Mouse (Mus musculus): ENCODE measurements at regions not wholly inside any gene's neighbourhood (a gene's known extent, or its start where the extent isn't known, plus 50 kb on each side); places are given as distances from the start of the nearest gene placed in this dataset.

- Histone ChIP-seq H3K36me3 (ENCODE audit: control insufficient read depth, insufficient read depth, low read length, poor library complexity, severe bottlenecking) (no peaks in the 10 kb centered on the region), H3K27me3 (ENCODE audit: control insufficient read depth, insufficient read depth, low read length, poor library complexity, severe bottlenecking) (no peaks in the 10 kb centered on the region)
- no peak for DNase-seq (ENCODE audit: low read depth, low spot score)
Observed at GRCm38 (mm10) chr11:113122137-113122536, 340.1 kb downstream of the Sox9 start.

- no peaks in the 10 kb centered on the region for H3K27me3 ChIP-seq (ENCODE audit: control insufficient read depth, insufficient read depth, low read length, poor library complexity, severe bottlenecking)
- no peak for DNase-seq (ENCODE audit: low read depth, low spot score)
- no peaks in the 10 kb centered on the region for H3K36me3 ChIP-seq (ENCODE audit: control insufficient read depth, insufficient read depth, low read length, poor library complexity, severe bottlenecking)
Observed at GRCm38 (mm10) chr11:113122964-113123363, 340.9 kb downstream of the Sox9 start.

- H3K27me3 ChIP-seq (ENCODE audit: control insufficient read depth, insufficient read depth, low read length, poor library complexity, severe bottlenecking), result no peaks in the 10 kb centered on the region
- H3K36me3 ChIP-seq (ENCODE audit: control insufficient read depth, insufficient read depth, low read length, poor library complexity, severe bottlenecking), result no peaks in the 10 kb centered on the region
- DNase-seq (ENCODE audit: low read depth, low spot score), result no peak
Observed at GRCm38 (mm10) chr11:113125832-113126231, 343.8 kb downstream of the Sox9 start.

- Histone ChIP-seq H3K27me3 (ENCODE audit: control insufficient read depth, insufficient read depth, low read length, poor library complexity, severe bottlenecking) (no peaks in the 10 kb centered on the region), H3K36me3 (ENCODE audit: control insufficient read depth, insufficient read depth, low read length, poor library complexity, severe bottlenecking) (no peaks in the 10 kb centered on the region)
- no peak for DNase-seq (ENCODE audit: low read depth, low spot score)
Observed at GRCm38 (mm10) chr11:113129192-113129591, 347.2 kb downstream of the Sox9 start.

- no peaks in the 10 kb centered on the region for H3K36me3 ChIP-seq (ENCODE audit: control insufficient read depth, insufficient read depth, low read length, poor library complexity, severe bottlenecking)
- no peak for DNase-seq (ENCODE audit: low read depth, low spot score)
- no peaks in the 10 kb centered on the region for H3K27me3 ChIP-seq (ENCODE audit: control insufficient read depth, insufficient read depth, low read length, poor library complexity, severe bottlenecking)
Observed at GRCm38 (mm10) chr11:113129975-113130374, 348.0 kb downstream of the Sox9 start.

GRCm38 (mm10) chr11:113132078-113133064, 350.3 kb downstream of the Sox9 start:
- DNase-seq (ENCODE audit: low read depth, low spot score), result no peak
- Histone ChIP-seq H3K27me3 (ENCODE audit: control insufficient read depth, insufficient read depth, low read length, poor library complexity, severe bottlenecking) (no peaks in the 10 kb centered on the region), H3K36me3 (ENCODE audit: control insufficient read depth, insufficient read depth, low read length, poor library complexity, severe bottlenecking) (no peaks in the 10 kb centered on the region)

- no peaks in the 10 kb centered on the region for H3K27me3 ChIP-seq (ENCODE audit: control insufficient read depth, insufficient read depth, low read length, poor library complexity, severe bottlenecking)
- no peak for DNase-seq (ENCODE audit: low read depth, low spot score)
Observed at GRCm38 (mm10) chr11:113133407-113133806, 351.4 kb downstream of the Sox9 start.

GRCm38 (mm10) chr11:113135261-113135660, 353.2 kb downstream of the Sox9 start:
- Histone ChIP-seq H3K36me3 (ENCODE audit: control insufficient read depth, insufficient read depth, low read length, poor library complexity, severe bottlenecking) (no peaks in the 10 kb centered on the region), H3K27me3 (ENCODE audit: control insufficient read depth, insufficient read depth, low read length, poor library complexity, severe bottlenecking) (no peaks in the 10 kb centered on the region)
- DNase-seq (ENCODE audit: low read depth, low spot score), result no peak

More at GRCm38 (mm10) chr11:113133407-113133806, 351.4 kb downstream of the Sox9 start:
- no peaks in the 10 kb centered on the region for H3K36me3 ChIP-seq (ENCODE audit: control insufficient read depth, insufficient read depth, low read length, poor library complexity, severe bottlenecking)

- no peak for DNase-seq (ENCODE audit: low read depth, low spot score)
Observed at GRCm38 (mm10) chr11:113138462-113138861, 356.4 kb downstream of the Sox9 start.

GRCm38 (mm10) chr11:113140595-113140994, 358.6 kb downstream of the Sox9 start:
- H3K36me3 ChIP-seq (ENCODE audit: control insufficient read depth, insufficient read depth, low read length, poor library complexity, severe bottlenecking), result 0 out of 2 replicates have a peak, but pooled peaks cover 2% of the 10 kb centered on the region
- no peak for DNase-seq (ENCODE audit: low read depth, low spot score)
- H3K27me3 ChIP-seq (ENCODE audit: control insufficient read depth, insufficient read depth, low read length, poor library complexity, severe bottlenecking), result no peaks in the 10 kb centered on the region

More at GRCm38 (mm10) chr11:113138462-113138861, 356.4 kb downstream of the Sox9 start:
- Histone ChIP-seq H3K36me3 (ENCODE audit: control insufficient read depth, insufficient read depth, low read length, poor library complexity, severe bottlenecking) (no peaks in the 10 kb centered on the region), H3K27me3 (ENCODE audit: control insufficient read depth, insufficient read depth, low read length, poor library complexity, severe bottlenecking) (no peaks in the 10 kb centered on the region)

GRCm38 (mm10) chr11:113142816-113143215, 360.8 kb downstream of the Sox9 start:
- H3K27me3 ChIP-seq (ENCODE audit: control insufficient read depth, insufficient read depth, low read length, poor library complexity, severe bottlenecking), result no peaks in the 10 kb centered on the region
- no peak for DNase-seq (ENCODE audit: low read depth, low spot score)

GRCm38 (mm10) chr11:113143839-113144627, 362.0 kb downstream of the Sox9 start:
- no peak for DNase-seq (ENCODE audit: low read depth, low spot score)
- 0 out of 2 replicates have a peak, but pooled peaks cover 2% of the 10 kb centered on the region for H3K36me3 ChIP-seq (ENCODE audit: control insufficient read depth, insufficient read depth, low read length, poor library complexity, severe bottlenecking)
- no peaks in the 10 kb centered on the region for H3K27me3 ChIP-seq (ENCODE audit: control insufficient read depth, insufficient read depth, low read length, poor library complexity, severe bottlenecking)

More at GRCm38 (mm10) chr11:113142816-113143215, 360.8 kb downstream of the Sox9 start:
- 0 out of 2 replicates have a peak, but pooled peaks cover 2% of the 10 kb centered on the region for H3K36me3 ChIP-seq (ENCODE audit: control insufficient read depth, insufficient read depth, low read length, poor library complexity, severe bottlenecking)

- DNase-seq (ENCODE audit: low read depth, low spot score), result no peak
- H3K36me3 ChIP-seq (ENCODE audit: control insufficient read depth, insufficient read depth, low read length, poor library complexity, severe bottlenecking), result 0 out of 2 replicates have a peak, but pooled peaks cover 2% of the 10 kb centered on the region
- no peaks in the 10 kb centered on the region for H3K27me3 ChIP-seq (ENCODE audit: control insufficient read depth, insufficient read depth, low read length, poor library complexity, severe bottlenecking)
Observed at GRCm38 (mm10) chr11:113145721-113146120, 363.7 kb downstream of the Sox9 start.

- Histone ChIP-seq H3K27me3 (ENCODE audit: control insufficient read depth, insufficient read depth, low read length, poor library complexity, severe bottlenecking) (no peaks in the 10 kb centered on the region), H3K36me3 (ENCODE audit: control insufficient read depth, insufficient read depth, low read length, poor library complexity, severe bottlenecking) (0 out of 2 replicates have a peak, but pooled peaks cover 2% of the 10 kb centered on the region)
- no peak for DNase-seq (ENCODE audit: low read depth, low spot score)
Observed at GRCm38 (mm10) chr11:113146762-113147161, 364.7 kb downstream of the Sox9 start.
